Mouse (Mus musculus) liver, embryonic 16.5 days (tissue): ENCODE data around the gene Rnd2. TPM values are rescaled to one million over a fixed set of nuclear protein-coding genes. Genes with fewer than 3 reads are reported as not detected.

Experiments
- ATAC-seq: fragments of 200-750 bp; cut with Nextera tagmentation; 2 replicates; pipeline ENCODE4 v1.8.0; 2017; ENCODE audit warnings: low read depth, mild to moderate bottlenecking, moderate number of reproducible peaks, moderate library complexity
- H3K27ac ChIP-seq: fragments of 300-500 bp; sonication (generic); 2 replicates; pipeline ENCODE4 v1.5.1; 2014; ENCODE audit warnings: mild to moderate bottlenecking, low read length
- H3K27me3 ChIP-seq: fragments of 300-500 bp; sonication (generic); 2 replicates; pipeline ENCODE4 v1.6.1; 2014; ENCODE audit warnings: low read depth, low read length, mixed read lengths; ENCODE audit not compliant: control insufficient read depth, insufficient read depth
- H3K36me3 ChIP-seq: fragments of 300-500 bp; sonication (generic); 2 replicates; pipeline ENCODE4 v1.6.1; 2014; ENCODE audit warnings: mild to moderate bottlenecking; ENCODE audit not compliant: control insufficient read depth, insufficient read depth
- H3K4me1 ChIP-seq: fragments of 300-500 bp; sonication (generic); 2 replicates; pipeline ENCODE4 v1.6.1; 2014; ENCODE audit warnings: low read depth, low read length, mixed read lengths; ENCODE audit not compliant: control insufficient read depth
- H3K4me2 ChIP-seq: fragments of 300-500 bp; sonication (generic); 2 replicates; pipeline ENCODE4 v1.6.1; 2014; ENCODE audit warnings: low read depth, low read length, mixed read lengths
- H3K4me3 ChIP-seq: fragments of 300-500 bp; sonication (generic); 2 replicates; pipeline ENCODE4 v1.5.1; 2014; ENCODE audit warnings: low read depth, mild to moderate bottlenecking, low read length
- H3K9ac ChIP-seq: fragments of 300-500 bp; sonication (generic); 2 replicates; pipeline ENCODE4 v1.6.1; 2014; ENCODE audit warnings: low read depth, low read length
- H3K9me3 ChIP-seq: fragments of 300-500 bp; sonication (generic); replicated peaks from 2 replicates; pipeline ENCODE4 v1.6.1; 2016; ENCODE audit warnings: low read length; ENCODE audit not compliant: control insufficient read depth
- WGBS: fragments of 180-500 bp; shearing (Covaris S2); extraction: QIAGEN DNeasy Blood & Tissue Kit; methylation state at CpG from one replicate; pipeline ENCODE4 v1.1.7; 2014; ENCODE audit not compliant: insufficient replicate concordance; 5-methylcytosine and 5-hydroxymethylcytosine counted together
- polyA plus RNA-seq: library from polyadenylated mRNA; unstranded; fragments of >200 nt; fragmentation: Nextera tagmentation; extraction: Ambion mirVana; gene quantifications from 2 replicates; pipeline ENCODE4 v1.2.1, GENCODE M21; 2015

The Rnd2 gene
- polyA plus RNA-seq, 1 experiment from 2014 or later: 1.7 TPM

- ATAC-seq: no peak
- Histone ChIP-seq H3K4me2 (no peak overlapping the region), H3K4me3 (no peak overlapping the region), H3K27me3 (no peaks in the 10 kb centered on the region), H3K9me3 (no peaks in the 10 kb centered on the region), H3K4me1 (peaks cover 27% of the 10 kb centered on the region), H3K36me3 (no peaks in the 10 kb centered on the region), H3K9ac (no peak overlapping the region), H3K27ac (no peak overlapping the region)
- WGBS: 84% methylated on average over 10 of the region's 10 CpGs
Observed at GRCm38 (mm10) chr11:101451536-101451935, 13.3 kb upstream of the Rnd2 start.

GRCm38 (mm10) chr11:101452093-101452774, 12.6 kb upstream of the Rnd2 start:
- H3K4me3 ChIP-seq: no peak overlapping the region
- no peak overlapping the region for H3K27ac ChIP-seq
- peaks cover 27% of the 10 kb centered on the region for H3K4me1 ChIP-seq
- ATAC-seq: no peak
- H3K9ac ChIP-seq: no peak overlapping the region
- no peaks in the 10 kb centered on the region for H3K9me3 ChIP-seq
- H3K27me3 ChIP-seq: no peaks in the 10 kb centered on the region
- 53% methylated on average over 10 of the region's 10 CpGs for WGBS
- no peak overlapping the region for H3K4me2 ChIP-seq
- H3K36me3 ChIP-seq: no peaks in the 10 kb centered on the region

DNA sequence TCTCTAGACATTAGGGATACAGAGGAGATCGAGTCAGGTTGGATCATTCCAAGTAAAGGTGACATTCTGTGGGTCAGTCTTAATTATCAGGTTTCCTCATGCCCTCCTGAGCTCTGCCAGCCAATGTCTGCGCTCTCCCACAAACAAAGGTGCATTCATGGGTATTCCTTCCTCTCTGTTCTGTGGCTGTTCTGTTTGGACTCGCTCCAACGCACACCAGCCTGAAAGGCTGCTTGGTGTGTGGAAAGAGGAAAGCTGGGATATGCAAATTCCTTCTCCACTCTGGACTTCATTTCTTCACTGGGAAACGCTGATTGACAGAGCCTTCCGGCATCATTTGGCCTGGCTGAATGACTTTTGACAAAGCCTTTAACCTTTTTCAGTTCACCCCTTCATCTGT, 10.1 kb upstream of the Rnd2 start:
- peaks cover 12% of the 10 kb centered on the region for H3K4me1 ChIP-seq
- no peak overlapping the region for H3K4me2 ChIP-seq
- no peak overlapping the region for H3K27ac ChIP-seq

GRCm38 (mm10) chr11:101455627-101456026, 9.2 kb upstream of the Rnd2 start:
- Histone ChIP-seq H3K9ac (no peak overlapping the region), H3K4me3 (no peak overlapping the region), H3K27me3 (no peaks in the 10 kb centered on the region), H3K4me1 (peaks cover 9% of the 10 kb centered on the region), H3K27ac (no peak overlapping the region), H3K4me2 (no peak overlapping the region), H3K36me3 (no peaks in the 10 kb centered on the region; the same call in 1 of the 2 replicates), H3K9me3 (no peaks in the 10 kb centered on the region)
- peak; percentile 45; the same call in 1 of the 2 replicates for ATAC-seq
- WGBS: 80% methylated on average over 7 of the region's 7 CpGs

More for the DNA sequence above, 10.1 kb upstream of the Rnd2 start:
- Histone ChIP-seq H3K36me3 (no peaks in the 10 kb centered on the region; the same call in 1 of the 2 replicates), H3K27me3 (no peaks in the 10 kb centered on the region), H3K9me3 (no peaks in the 10 kb centered on the region), H3K9ac (no peak overlapping the region), H3K4me3 (no peak overlapping the region)
- ATAC-seq: no peak
- 75% methylated on average over 6 of the region's 6 CpGs for WGBS

- no peaks in the 10 kb centered on the region; the same call in 1 of the 2 replicates for H3K36me3 ChIP-seq
Observed at GRCm38 (mm10) chr11:101457631-101458030, 7.2 kb upstream of the Rnd2 start.

GRCm38 (mm10) chr11:101458217-101458616, 6.6 kb upstream of the Rnd2 start:
- H3K36me3 ChIP-seq: no peaks in the 10 kb centered on the region; the same call in 1 of the 2 replicates
- H3K4me2 ChIP-seq: no peak overlapping the region
- H3K9ac ChIP-seq: no peak overlapping the region
- no peak for ATAC-seq
- H3K27ac ChIP-seq: no peak overlapping the region
- 83% methylated on average over 12 of the region's 12 CpGs for WGBS
- no peaks in the 10 kb centered on the region for H3K9me3 ChIP-seq
- no peaks in the 10 kb centered on the region for H3K27me3 ChIP-seq
- no peak overlapping the region for H3K4me3 ChIP-seq
- H3K4me1 ChIP-seq: peaks cover 9% of the 10 kb centered on the region

More at GRCm38 (mm10) chr11:101457631-101458030, 7.2 kb upstream of the Rnd2 start:
- ATAC-seq: no peak
- H3K9me3 ChIP-seq: no peaks in the 10 kb centered on the region
- WGBS: 80% methylated on average over 9 of the region's 9 CpGs
- H3K4me2 ChIP-seq: no peak overlapping the region
- no peaks in the 10 kb centered on the region for H3K27me3 ChIP-seq
- H3K4me1 ChIP-seq: peaks cover 3% of the 10 kb centered on the region; the same call in 1 of the 2 replicates
- H3K9ac ChIP-seq: no peak overlapping the region
- H3K27ac ChIP-seq: no peak overlapping the region
- no peak overlapping the region for H3K4me3 ChIP-seq

- ATAC-seq: 0 out of 2 replicates have a peak, but pooled peaks have one; percentile 4
- H3K4me2 ChIP-seq: no peak overlapping the region
- H3K36me3 ChIP-seq: no peaks in the 10 kb centered on the region; the same call in 1 of the 2 replicates
- no peak overlapping the region for H3K4me3 ChIP-seq
- H3K4me1 ChIP-seq: peaks cover 24% of the 10 kb centered on the region
- no peak overlapping the region for H3K9ac ChIP-seq
- H3K9me3 ChIP-seq: no peaks in the 10 kb centered on the region
- H3K27me3 ChIP-seq: peaks cover 8% of the 10 kb centered on the region
- 78% methylated on average over 6 of the region's 6 CpGs for whole genome bisulfite sequencing
- H3K27ac ChIP-seq: no peak overlapping the region
Observed at GRCm38 (mm10) chr11:101459716-101460115, 5.1 kb upstream of the Rnd2 start.

DNA sequence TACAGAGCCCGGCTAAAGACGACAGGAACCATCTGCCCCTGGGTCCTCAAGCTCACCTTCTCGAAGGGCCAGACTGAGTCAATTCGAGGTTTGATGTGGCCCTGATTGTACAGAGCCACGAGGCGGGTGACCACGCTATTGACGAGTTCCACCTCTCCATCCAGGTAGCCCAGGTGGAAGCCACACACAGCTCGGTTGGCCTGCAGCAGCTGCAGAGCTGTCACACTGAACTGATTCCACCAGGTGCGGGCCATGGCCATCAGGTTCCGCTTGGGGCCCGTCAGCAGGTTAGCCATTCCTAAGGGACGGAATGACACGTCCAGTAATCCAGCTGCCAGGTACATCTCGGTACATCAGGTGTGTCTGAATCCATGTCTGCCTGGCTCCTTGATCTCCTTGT, 4.5 kb upstream of the Rnd2 start:
- ATAC-seq: no peak
- H3K4me2 ChIP-seq: no peak overlapping the region
- no peak overlapping the region for H3K4me3 ChIP-seq
- H3K27me3 ChIP-seq: peaks cover 14% of the 10 kb centered on the region
- H3K27ac ChIP-seq: no peak overlapping the region
- WGBS: 80% methylated on average over 15 of the region's 15 CpGs
- no peaks in the 10 kb centered on the region for H3K9me3 ChIP-seq
- no peak overlapping the region for H3K9ac ChIP-seq
- H3K36me3 ChIP-seq: no peaks in the 10 kb centered on the region; the same call in 1 of the 2 replicates
- peaks cover 30% of the 10 kb centered on the region for H3K4me1 ChIP-seq

DNA sequence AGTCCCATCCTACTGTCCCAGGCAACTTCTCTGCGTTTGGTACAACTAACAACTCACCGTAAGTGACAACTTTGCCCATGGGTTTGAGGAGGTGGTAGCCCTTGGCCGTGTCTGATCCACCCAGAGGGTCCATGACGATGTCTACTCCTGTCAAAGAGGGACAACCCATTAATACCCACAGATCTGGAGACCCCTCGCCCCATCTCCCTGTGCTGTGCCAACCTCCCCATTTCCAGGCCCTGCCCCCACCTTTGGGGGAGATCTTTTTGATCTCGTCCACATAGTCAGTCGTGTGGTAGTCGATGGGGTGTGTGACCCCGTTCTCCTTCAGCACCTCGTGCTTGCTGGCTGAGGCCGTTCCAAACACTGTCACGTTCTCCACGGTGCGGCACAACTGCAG, 2.7 kb upstream of the Rnd2 start:
- Histone ChIP-seq H3K4me1 (peaks cover 45% of the 10 kb centered on the region), H3K4me3 (no peak overlapping the region), H3K27ac (no peak overlapping the region), H3K9ac (no peak overlapping the region), H3K4me2 (no peak overlapping the region), H3K9me3 (no peaks in the 10 kb centered on the region), H3K36me3 (no peaks in the 10 kb centered on the region; the same call in 1 of the 2 replicates), H3K27me3 (peaks cover 29% of the 10 kb centered on the region)
- WGBS: 76% methylated on average over 14 of the region's 14 CpGs
- no peak for ATAC-seq
